Mouse (Mus musculus) heart, adult 2 months (tissue): Measurements from ENCODE around the gene Dmpk.

ENCODE experiments used
- CTCF ChIP-seq: fragments of 200-600 bp; IDR thresholded peaks from 2 replicates; pipeline ENCODE4 v1.8.1; 2022; ENCODE audit warnings: antibody characterized with exemption, mild to moderate bottlenecking, moderate library complexity
- EP300 ChIP-seq: fragments of 200-500 bp; IDR thresholded peaks from 2 replicates; pipeline ENCODE4 v1.6.1; 2011; ENCODE audit warnings: low read depth, low read length, control low read depth; ENCODE audit not compliant: insufficient read depth
- POLR2A ChIP-seq: fragments of 200-500 bp; IDR thresholded peaks from 2 replicates; pipeline ENCODE4 v1.6.1; 2011; ENCODE audit warnings: mild to moderate bottlenecking, low read depth, low read length, control low read depth; ENCODE audit not compliant: insufficient read depth

DNA sequence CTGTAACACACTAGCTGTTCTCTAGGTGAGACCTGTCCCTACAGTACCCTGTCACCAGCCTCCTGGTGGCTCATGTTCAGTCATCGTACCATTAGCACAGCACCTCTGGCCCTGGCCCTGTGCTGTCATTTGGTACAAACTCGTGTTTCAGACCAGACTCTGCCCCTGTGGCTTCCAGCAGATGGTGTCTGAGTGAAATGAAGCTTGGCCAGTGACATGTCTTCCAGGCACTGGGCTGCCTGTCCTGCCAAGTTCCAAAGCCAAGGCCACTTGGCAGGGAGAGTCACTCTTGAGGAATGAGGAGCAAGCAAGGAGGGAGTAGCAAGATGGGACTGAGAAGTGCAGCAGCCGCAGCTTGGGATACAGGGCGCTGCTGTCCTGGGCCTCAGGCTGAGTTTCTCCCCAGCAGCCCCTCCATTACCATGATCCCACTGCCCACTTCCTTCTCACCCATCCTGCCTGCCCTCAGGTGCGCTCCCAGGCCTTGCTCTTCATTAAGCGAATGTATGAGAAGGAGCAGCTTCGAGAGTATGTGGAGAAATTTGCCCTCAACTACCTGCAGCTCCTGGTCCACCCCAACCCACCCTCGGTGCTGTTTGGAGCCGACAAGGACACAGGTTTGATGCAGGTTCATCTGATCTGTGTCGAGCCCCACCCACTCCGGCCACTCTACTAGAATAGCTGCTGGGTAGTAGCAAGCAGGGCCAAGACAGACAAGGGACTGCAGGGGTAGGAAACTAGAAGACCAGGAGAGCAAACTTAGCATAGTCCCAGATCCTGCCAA, 37.2 kb upstream of the Dmpk start:
- no peak for TF ChIP-seq CTCF
- TF ChIP-seq EP300: no peak
- TF ChIP-seq POLR2A: no peak
